ENCODE assay signal across 13 mouse cellular contexts in genomic region chr6:129248243-129248642, GRCm38 (mm10). TPM values are rescaled to one million over a fixed set of nuclear protein-coding genes. Genes with fewer than 3 reads are reported as not detected.
DNase-seq lines count a peak whose midpoint lies in the region; ATAC-seq and TF ChIP-seq lines count a peak whose summit lies in the region.
"Had no signal": no experiment of that assay in that cellular context is flagged by ENCODE, and none has a peak within 500 bp of the region (broad histone marks: within the 10 kb centered on the region; RNA-seq: fewer than 3 reads in every experiment).

No protein-coding gene starts in this region.

- TF ChIP-seq EP300 in heart, postnatal 0 days (IDR thresholded peaks at IDR 0.05; ENCODE audit: low read depth) = no peak

- ATAC-seq in heart, postnatal 0 days (ENCODE audit: insufficient read depth, low read depth) = no peak
- ATAC-seq: forebrain, embryonic 15.5 days; midbrain, embryonic 16.5 days had no signal

- H3K27me3 ChIP-seq in heart, postnatal 0 days (ENCODE audit: control insufficient read depth, insufficient read depth, low read length) = no peaks in the 10 kb centered on the region
- no peaks in the 10 kb centered on the region for H3K27me3 ChIP-seq in thymus, adult 2 months (ENCODE audit: control insufficient read depth, insufficient read depth, low read length)
- no peaks in the 10 kb centered on the region for H3K27me3 ChIP-seq in splenic B cell, adult 2 months (ENCODE audit: control insufficient read depth, insufficient read depth, low read length, poor library complexity, severe bottlenecking)
- H3K27me3 ChIP-seq: forebrain, embryonic 15.5 days; liver, embryonic 13.5 days had no signal

- no peak overlapping the region for H3K9ac ChIP-seq in heart, postnatal 0 days (replicated peaks; ENCODE audit: low read depth, low read length)
- H3K9ac ChIP-seq: forebrain, embryonic 15.5 days; liver, embryonic 13.5 days had no signal

- no peaks in the 10 kb centered on the region for H3K9me3 ChIP-seq in heart, postnatal 0 days (replicated peaks; ENCODE audit: control insufficient read depth, low read length)
- H3K9me3 ChIP-seq: forebrain, embryonic 15.5 days; liver, embryonic 13.5 days had no signal

- no peak overlapping the region for H3K4me3 ChIP-seq in heart, postnatal 0 days (ENCODE audit: low read depth, low read length)
- H3K4me3 ChIP-seq in thymus, adult 2 months (ENCODE audit: control insufficient read depth, insufficient read depth, low read length) = no peak overlapping the region
- H3K4me3 ChIP-seq: forebrain, embryonic 15.5 days; liver, embryonic 13.5 days had no signal

- H3K4me2 ChIP-seq in heart, postnatal 0 days (ENCODE audit: low read depth, low read length) = no peak overlapping the region
- H3K4me2 ChIP-seq: forebrain, embryonic 15.5 days; heart, embryonic 11.5 days; liver, embryonic 13.5 days had no signal

- no peak for DNase-seq in heart, postnatal 0 days (ENCODE audit: low spot score)
- no peak for DNase-seq in heart, adult 11 months
- DNase-seq in thymus, adult 2 months = peak; percentile 42
- no peak for DNase-seq in thymus, adult 18-20 months
- DNase-seq in brain, embryonic 14.5 days (ENCODE audit: low read depth) = no peak
- DNase-seq in splenic B cell, adult 2 months (ENCODE audit: low read depth, low spot score) = peak; percentile 78
- no peak for DNase-seq in heart, adult 8-10 months (ENCODE audit: low spot score)
- no peak for DNase-seq in urinary bladder, postnatal 25 days (ENCODE audit: low spot score)
- DNase-seq: liver, embryonic 13.5 days had no signal

- no peaks in the 10 kb centered on the region for H3K4me1 ChIP-seq in heart, postnatal 0 days (ENCODE audit: control insufficient read depth, insufficient read depth)
- no peaks in the 10 kb centered on the region for H3K4me1 ChIP-seq in thymus, adult 2 months (replicated peaks; ENCODE audit: control insufficient read depth, insufficient read depth, low read length)
- H3K4me1 ChIP-seq: forebrain, embryonic 15.5 days; liver, embryonic 13.5 days had no signal

- peak; percentile 37 for TF ChIP-seq CTCF in heart, postnatal 0 days (IDR thresholded peaks at IDR 0.05; ENCODE audit: low read depth)
- no peak for TF ChIP-seq CTCF in thymus, adult 2 months (IDR thresholded peaks at IDR 0.05; ENCODE audit: borderline replicate concordance, control insufficient read depth, extremely low read depth, insufficient read depth, low read length, poor library complexity)
- TF ChIP-seq CTCF in brain, embryonic 14.5 days (IDR thresholded peaks at IDR 0.05; ENCODE audit: borderline replicate concordance, extremely low read depth, insufficient read depth, insufficient read length) = peak; percentile 8; the same call in 1 of the 2 replicates

- no peak overlapping the region for H3K27ac ChIP-seq in heart, postnatal 0 days (ENCODE audit: low read depth)
- no peak overlapping the region for H3K27ac ChIP-seq in thymus, adult 2 months (ENCODE audit: control insufficient read depth, insufficient read depth, low read length)
- H3K27ac ChIP-seq: forebrain, embryonic 15.5 days; liver, embryonic 13.5 days had no signal

- no peak for TF ChIP-seq POLR2A in thymus, adult 2 months (IDR thresholded peaks at IDR 0.05; ENCODE audit: control insufficient read depth, extremely low read depth, insufficient read depth, low read length, poor library complexity)
- no peak for TF ChIP-seq POLR2A in brain, embryonic 14.5 days (IDR thresholded peaks at IDR 0.05; ENCODE audit: borderline replicate concordance, extremely low read depth, insufficient read depth, insufficient read length, poor library complexity, severe bottlenecking)

- H3K36me3 ChIP-seq in heart, postnatal 0 days (replicated peaks; ENCODE audit: control insufficient read depth, insufficient read depth, low read length) = no peaks in the 10 kb centered on the region
- H3K36me3 ChIP-seq in thymus, adult 2 months (ENCODE audit: control insufficient read depth, insufficient read depth, low read length) = no peaks in the 10 kb centered on the region
- H3K36me3 ChIP-seq in splenic B cell, adult 2 months (ENCODE audit: control insufficient read depth, insufficient read depth, low read length, poor library complexity, severe bottlenecking) = no peaks in the 10 kb centered on the region
- H3K36me3 ChIP-seq: forebrain, embryonic 15.5 days; G1E; liver, embryonic 13.5 days had no signal

RNA-seq across cellular contexts. Expression of gene Cd69, which starts 27.0 kb away (rescaled TPM):
- total RNA-seq in heart, postnatal 0 days (2014; rRNA removed; ENCODE audit: low replicate concordance) = not detected in 2 replicates
- polyA plus RNA-seq in heart, postnatal 0 days (2015; fragmentation: Nextera tagmentation; extraction: Ambion mirVana) = not detected in 2 replicates
- polyA plus RNA-seq in thymus, adult 2 months (2012; rRNA removed) = 18.0 and 22.0 TPM in 2 replicates
- polyA plus RNA-seq in brain, embryonic 14.5 days (2012; rRNA removed) = not detected in 2 replicates
- total RNA-seq in heart, adult 8-10 months (2022) = under 1 TPM in 1 of 4 experiments, not detected in 3; 0.16 TPM
- total RNA-seq: G1E had no signal
- polyA plus RNA-seq: forebrain, embryonic 15.5 days; G1E; heart, embryonic 11.5 days; midbrain, embryonic 16.5 days had no signal

Comparison
In these comparisons a context has a peak if more than half of its experiments do, and no peak if none do; other contexts are left out.
1. DNase-seq: peak in thymus, adult 2 months (single experiment) and splenic B cell, adult 2 months (single experiment); none in heart, postnatal 0 days (single experiment), heart, adult 11 months (single experiment), thymus, adult 18-20 months (0 of 2), brain, embryonic 14.5 days (single experiment), heart, adult 8-10 months (single experiment) and urinary bladder, postnatal 25 days (single experiment).
2. RNA of gene Cd69, which starts 27.0 kb away (polyA plus RNA-seq): 18.0 to 22.0 TPM in thymus, adult 2 months; not detected in heart, postnatal 0 days and not detected in brain, embryonic 14.5 days; every median in the first group is over 10 times any median in the second.